Mouse (Mus musculus) thymus, postnatal 25 days (tissue): Measurements from ENCODE around the gene Irx2.

Source experiments
- DNase-seq: peaks from one replicate; pipeline ENCODE4 v3.0.0; 2022

Irx2 gene

GRCm38 (mm10) chr13:72638401-72639130 lies 9.9 kb downstream of the Irx2 start:
- no peak for DNase-seq

- DNase-seq, result no peak
These were observed 11.0 kb downstream of the Irx2 start for GRCm38 (mm10) chr13:72639441-72640130.

GRCm38 (mm10) chr13:72640131-72640521 lies 11.5 kb downstream of the Irx2 start:
- no peak for DNase-seq

- DNase-seq, result no peak
These were observed 27.8 kb downstream of the Irx2 start for GRCm38 (mm10) chr13:72656447-72656846.

GRCm38 (mm10) chr13:72675826-72676225 lies 47.2 kb downstream of the Irx2 start:
- DNase-seq, result no peak
